Mouse (Mus musculus): ENCODE measurements around the gene Rnf220.

Rnf220 gene

GRCm38 (mm10) chr4:117360713-117361557 is 135.9 kb downstream of the Rnf220 start:
- in situ Hi-C loops (cut with MboI; ENCODE audit: low pct_unique_long_range_greater_than_20kb in 1 of 2, low sequenced_read_pairs in 2 of 2, unreplicated experiment in 1 of 2): no loop called here

- in situ Hi-C loops (cut with MboI; ENCODE audit: low pct_unique_long_range_greater_than_20kb in 1 of 2, low sequenced_read_pairs in 2 of 2, unreplicated experiment in 1 of 2): no loop called here
These were observed 137.0 kb downstream of the Rnf220 start for GRCm38 (mm10) chr4:117359803-117360382.

DNA sequence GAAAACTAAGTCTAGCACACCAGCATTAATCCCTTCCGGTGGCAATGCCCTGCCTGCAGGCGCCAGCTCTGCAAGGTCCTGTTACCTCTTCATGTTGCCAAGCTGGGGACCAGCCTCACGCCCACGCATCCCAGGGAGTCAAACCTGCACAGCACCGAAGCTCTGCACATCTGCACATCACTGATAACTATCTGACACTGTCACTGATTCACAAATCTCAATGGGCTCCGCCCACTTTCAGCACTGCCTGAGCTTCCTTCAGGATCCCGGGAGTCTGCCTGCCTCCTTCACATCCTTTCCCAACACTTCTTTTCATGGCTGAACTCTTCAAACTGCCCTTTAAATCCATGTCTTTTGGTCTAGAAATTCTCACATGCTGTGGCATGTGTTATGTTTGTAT is 138.9 kb downstream of the Rnf220 start:
- in situ Hi-C loops (cut with MboI; ENCODE audit: low pct_unique_long_range_greater_than_20kb in 1 of 2, low sequenced_read_pairs in 2 of 2, unreplicated experiment in 1 of 2): no loop called here

GRCm38 (mm10) chr4:117357104-117357503 is 139.7 kb downstream of the Rnf220 start:
- in situ Hi-C loops (cut with MboI; ENCODE audit: low pct_unique_long_range_greater_than_20kb in 1 of 2, low sequenced_read_pairs in 2 of 2, unreplicated experiment in 1 of 2): no loop called here

DNA sequence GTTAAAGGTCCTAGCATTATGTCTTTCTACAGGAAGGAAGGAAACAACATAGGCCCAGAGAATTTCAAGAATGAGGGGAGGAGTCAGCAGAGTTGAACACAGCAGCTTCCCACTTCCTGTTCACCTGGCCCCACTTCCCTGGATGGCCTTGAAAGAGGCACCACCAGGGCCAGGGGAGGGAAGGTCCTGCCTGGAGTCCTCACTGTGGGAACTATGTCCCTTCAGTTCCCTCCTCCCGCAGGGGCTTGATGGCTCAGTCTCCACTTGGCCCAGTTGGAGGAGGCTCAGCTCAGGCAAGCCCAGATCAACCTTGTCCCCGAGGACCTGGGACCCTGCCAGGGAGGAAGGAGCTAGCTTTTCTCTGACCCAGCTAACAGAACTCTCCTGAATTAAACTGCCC is 140.6 kb downstream of the Rnf220 start:
- in situ Hi-C loops (cut with MboI; ENCODE audit: low pct_unique_long_range_greater_than_20kb in 1 of 2, low sequenced_read_pairs in 2 of 2, unreplicated experiment in 1 of 2): no loop called here

- in situ Hi-C loops (cut with MboI; ENCODE audit: low pct_unique_long_range_greater_than_20kb in 1 of 2, low sequenced_read_pairs in 2 of 2, unreplicated experiment in 1 of 2): no loop called here
These were observed 142.2 kb downstream of the Rnf220 start for GRCm38 (mm10) chr4:117354651-117355050.

GRCm38 (mm10) chr4:117352957-117353356 is 143.9 kb downstream of the Rnf220 start:
- in situ Hi-C loops (cut with MboI; ENCODE audit: low pct_unique_long_range_greater_than_20kb in 1 of 2, low sequenced_read_pairs in 2 of 2, unreplicated experiment in 1 of 2): no loop called here

- in situ Hi-C loops (cut with MboI; ENCODE audit: low pct_unique_long_range_greater_than_20kb in 1 of 2, low sequenced_read_pairs in 2 of 2, unreplicated experiment in 1 of 2): no loop called here
These were observed 144.8 kb downstream of the Rnf220 start for GRCm38 (mm10) chr4:117352071-117352470.

DNA sequence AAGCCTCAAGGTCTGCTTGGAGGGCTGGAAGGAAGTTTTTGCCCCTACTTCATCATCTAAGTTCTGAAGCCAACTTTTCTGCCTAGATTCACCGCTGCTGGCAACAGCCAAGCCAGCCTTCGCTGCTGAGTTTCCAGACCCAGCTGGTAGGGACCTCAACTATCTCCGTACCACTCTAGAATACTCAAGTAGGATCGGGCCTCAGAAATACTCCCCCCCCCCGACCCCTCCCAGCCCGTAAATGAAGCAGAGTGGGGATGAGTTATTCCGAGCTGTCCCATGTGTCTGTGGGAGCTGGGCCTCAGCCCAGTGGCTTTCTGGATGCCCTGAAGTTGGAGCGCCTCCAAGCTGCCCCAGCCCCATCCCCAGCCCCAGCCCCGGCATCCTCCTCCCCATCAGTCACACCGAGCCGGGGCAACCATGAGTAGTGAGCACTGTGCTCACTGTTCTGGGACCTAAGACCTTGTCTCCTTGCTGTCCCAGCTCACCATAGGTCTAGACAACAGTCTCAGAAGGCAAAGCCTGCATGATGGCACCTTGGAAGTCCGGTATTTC is 146.6 kb downstream of the Rnf220 start:
- in situ Hi-C loops (cut with MboI; ENCODE audit: low pct_unique_long_range_greater_than_20kb in 1 of 2, low sequenced_read_pairs in 2 of 2, unreplicated experiment in 1 of 2): no loop called here

DNA sequence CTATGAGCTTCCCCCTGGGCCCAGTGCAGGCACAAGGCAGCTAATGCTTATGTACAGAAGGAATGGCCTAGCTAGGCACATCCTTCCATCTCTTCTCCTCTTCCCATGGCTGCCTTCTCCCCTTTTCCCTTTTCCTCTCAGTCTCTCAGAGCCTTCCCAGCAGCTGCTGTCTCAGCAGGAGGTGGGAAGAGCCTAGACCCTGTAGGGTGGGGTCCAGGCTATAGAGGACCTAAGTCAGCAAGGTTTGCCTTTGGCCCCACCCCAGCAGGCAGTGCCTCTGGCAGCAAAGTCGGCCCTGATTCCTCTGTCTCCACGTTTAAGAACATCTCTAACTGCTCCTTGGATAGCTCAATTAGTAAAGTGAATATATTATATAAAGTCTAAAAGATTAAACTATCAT is 147.5 kb downstream of the Rnf220 start:
- in situ Hi-C loops (cut with MboI; ENCODE audit: low pct_unique_long_range_greater_than_20kb in 1 of 2, low sequenced_read_pairs in 2 of 2, unreplicated experiment in 1 of 2): no loop called here

DNA sequence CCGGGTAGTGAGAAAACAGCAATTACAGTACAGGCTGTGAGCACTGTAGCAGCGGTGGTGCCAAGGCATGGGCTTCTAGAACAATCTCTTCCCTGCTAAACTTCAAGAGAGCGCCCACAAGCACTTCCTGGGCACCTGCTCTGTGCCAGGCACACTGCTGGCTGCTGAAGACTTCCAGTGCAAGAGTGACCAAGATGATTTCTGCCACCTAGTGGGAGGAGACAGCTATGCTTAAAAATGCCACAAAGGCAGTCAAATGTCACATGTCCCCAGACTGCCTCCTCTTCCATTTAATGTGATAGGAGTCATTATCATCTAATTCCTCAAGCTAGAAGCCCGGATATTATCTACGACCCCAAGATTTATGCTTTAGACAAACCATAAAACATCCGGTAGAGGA is 150.8 kb downstream of the Rnf220 start:
- in situ Hi-C loops (cut with MboI; ENCODE audit: low pct_unique_long_range_greater_than_20kb in 1 of 2, low sequenced_read_pairs in 2 of 2, unreplicated experiment in 1 of 2): no loop called here

DNA sequence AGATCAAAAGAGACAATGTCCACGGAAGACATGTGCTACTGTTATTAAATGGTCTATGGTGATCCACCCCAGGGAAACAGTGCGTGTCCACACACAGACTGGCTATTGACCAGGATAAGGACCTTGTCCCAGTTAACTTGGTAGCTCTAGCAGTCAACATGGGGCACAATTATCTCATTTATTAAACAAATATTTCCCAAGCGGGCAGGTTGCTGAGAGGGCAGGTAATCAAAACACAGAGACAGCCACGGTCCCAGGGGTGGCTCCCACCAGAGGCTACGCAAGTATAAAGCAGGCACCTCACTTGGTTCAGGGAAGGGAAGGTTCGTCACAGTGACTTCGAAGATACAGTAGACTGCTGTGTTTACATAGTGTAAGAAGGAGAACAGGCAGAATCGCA is 153.5 kb downstream of the Rnf220 start:
- in situ Hi-C loops (cut with MboI; ENCODE audit: low pct_unique_long_range_greater_than_20kb in 1 of 2, low sequenced_read_pairs in 2 of 2, unreplicated experiment in 1 of 2): no loop called here

- in situ Hi-C loops (cut with MboI; ENCODE audit: low pct_unique_long_range_greater_than_20kb in 1 of 2, low sequenced_read_pairs in 2 of 2, unreplicated experiment in 1 of 2): no loop called here
These were observed 154.1 kb downstream of the Rnf220 start for GRCm38 (mm10) chr4:117342751-117343150.

DNA sequence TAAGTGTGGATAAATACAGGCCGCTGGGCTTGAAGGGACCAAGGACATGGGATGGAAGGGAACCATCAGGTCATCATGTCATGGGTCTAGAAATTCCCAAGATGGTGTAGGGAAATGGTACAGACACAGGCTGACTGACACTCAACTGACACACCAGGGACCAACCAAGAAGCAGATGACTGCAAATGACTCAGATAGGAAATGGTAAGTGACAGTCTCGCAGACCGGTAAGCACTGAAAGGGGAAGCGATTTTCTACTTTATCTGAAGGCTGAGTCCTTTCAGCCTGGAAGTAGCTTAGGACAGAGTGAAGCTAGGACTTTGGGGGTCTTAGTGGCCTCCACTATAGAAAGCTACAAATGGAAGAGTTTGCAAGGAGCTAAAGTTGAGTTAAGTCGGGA is 155.6 kb downstream of the Rnf220 start:
- in situ Hi-C loops (cut with MboI; ENCODE audit: low pct_unique_long_range_greater_than_20kb in 1 of 2, low sequenced_read_pairs in 2 of 2, unreplicated experiment in 1 of 2): no loop called here

GRCm38 (mm10) chr4:117339796-117340195 is 157.1 kb downstream of the Rnf220 start:
- in situ Hi-C loops (cut with MboI; ENCODE audit: low pct_unique_long_range_greater_than_20kb in 1 of 2, low sequenced_read_pairs in 2 of 2, unreplicated experiment in 1 of 2): no loop called here

DNA sequence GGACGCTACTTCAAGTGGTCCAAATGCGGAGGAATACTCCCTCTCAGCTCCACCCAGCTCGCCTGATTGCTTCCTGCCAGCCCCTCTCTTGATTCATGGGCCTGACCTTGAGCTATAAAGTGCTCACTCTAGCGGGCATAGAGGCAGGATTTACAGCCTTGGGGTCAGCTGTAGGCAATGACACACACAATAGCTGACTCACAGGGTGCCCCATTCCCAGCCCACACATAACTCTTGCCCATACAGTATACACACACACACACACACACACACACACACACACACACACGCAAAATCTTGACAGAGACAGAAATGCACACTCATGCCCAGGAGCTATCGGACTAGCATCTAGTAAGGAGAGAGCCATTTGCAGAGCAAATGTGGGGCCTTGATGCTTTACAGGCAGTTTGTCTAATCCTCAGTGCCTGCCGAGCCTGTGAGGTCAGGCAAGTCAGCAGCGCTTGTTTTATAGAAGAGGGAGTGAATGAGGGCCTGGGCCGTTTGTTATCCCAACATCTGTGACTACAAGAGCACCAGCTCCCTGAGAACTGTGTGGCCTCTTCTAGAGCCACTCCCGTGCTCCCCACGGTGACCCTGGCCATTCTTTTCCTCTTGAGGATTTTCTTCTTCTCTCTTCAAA is 165.9 kb downstream of the Rnf220 start:
- in situ Hi-C loops (cut with MboI; ENCODE audit: low pct_unique_long_range_greater_than_20kb in 1 of 2, low sequenced_read_pairs in 2 of 2, unreplicated experiment in 1 of 2): no loop called here

- in situ Hi-C loops (cut with MboI; ENCODE audit: low pct_unique_long_range_greater_than_20kb in 1 of 2, low sequenced_read_pairs in 2 of 2, unreplicated experiment in 1 of 2): no loop called here
These were observed 166.7 kb downstream of the Rnf220 start for GRCm38 (mm10) chr4:117330132-117330531.

DNA sequence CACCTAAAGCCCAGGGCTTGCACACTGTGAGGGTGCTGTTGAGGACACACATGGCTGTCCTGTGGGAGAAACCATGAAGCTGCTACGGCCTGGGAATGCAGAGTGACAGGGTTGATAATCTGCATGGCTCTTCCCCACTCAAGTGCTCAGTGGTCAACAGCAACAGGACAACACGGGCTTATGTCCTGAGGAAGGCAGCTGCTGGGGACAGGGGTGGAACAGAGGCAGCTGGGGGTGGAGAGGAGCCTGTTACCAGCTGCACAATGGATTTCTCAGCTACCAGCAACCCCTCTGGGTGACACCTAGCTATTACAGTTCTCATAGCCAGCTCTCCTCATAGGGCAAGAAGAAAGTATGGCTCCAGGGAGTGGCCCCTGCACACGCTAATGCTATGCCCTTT is 169.9 kb downstream of the Rnf220 start:
- in situ Hi-C loops (cut with MboI; ENCODE audit: low pct_unique_long_range_greater_than_20kb in 1 of 2, low sequenced_read_pairs in 2 of 2, unreplicated experiment in 1 of 2): loop anchor here (5.0 to 10.0 kb wide), 3 partner anchors 50 to 328 kb away; no protein-coding TSS in a partner anchor

DNA sequence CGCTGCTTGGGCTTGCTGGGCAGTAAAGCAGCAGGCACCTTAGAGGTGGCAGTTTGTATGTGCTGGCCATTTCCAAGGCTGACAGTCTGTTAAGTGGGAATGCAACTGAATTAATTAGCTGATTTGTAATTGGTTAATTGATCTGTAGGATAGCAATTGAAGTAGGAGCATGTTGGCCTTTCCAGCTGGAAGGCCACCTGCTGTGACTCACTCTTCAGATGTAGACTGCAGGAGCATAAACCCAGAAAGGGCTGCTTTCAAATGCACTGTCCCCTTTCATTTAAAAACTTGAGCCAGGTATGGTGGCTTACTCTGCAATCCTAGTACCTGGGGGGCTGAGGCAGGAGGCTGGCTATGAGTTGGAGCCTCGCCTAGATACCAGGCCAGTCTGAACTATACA is 171.8 kb downstream of the Rnf220 start:
- in situ Hi-C loops (cut with MboI; ENCODE audit: low pct_unique_long_range_greater_than_20kb in 1 of 2, low sequenced_read_pairs in 2 of 2, unreplicated experiment in 1 of 2): loop anchor here (5.0 to 10.0 kb wide), 3 partner anchors 52 to 330 kb away; no protein-coding TSS in a partner anchor

Data from mouse embryonic stem cell (cell line).